Mouse (Mus musculus) heart, postnatal 14 days (tissue): ENCODE results near the gene Kdm2b. TPM values are rescaled to one million over a fixed set of nuclear protein-coding genes. Genes with fewer than 3 reads are reported as not detected.

ENCODE experiments used
- DNase-seq, 2 experiments: peaks; one replicate each; pipeline ENCODE4 v3.0.0; 2021 to 2022
- intact Hi-C: fragments of 180-260 bp; cut with DNase I; formaldehyde crosslinking; loops from one replicate; pipeline ENCODE4 v1.15.1; 2025
- long read RNA-seq, 2 experiments: library from polyadenylated mRNA; stranded (forward); transcript quantifications; one replicate each; pipeline ENCODE4 v2.0.0; 2021
- total RNA-seq, 2 experiments: library from RNA; stranded (reverse); gene quantifications; 2 replicates each; pipeline ENCODE4 v1.2.3; 2021

Gene Kdm2b
- 10 to 100 TPM; 16.9 to 17.3 TPM for total RNA-seq
- long read RNA-seq, experiment 1, full-length matches to known transcripts, result 11 of 17 reads
- long read RNA-seq, experiment 1, partial matches to known transcripts, result 2 of 17 reads
- long read RNA-seq, experiment 1, other reads (novel, unspliced or antisense), result 4 of 17 reads
- long read RNA-seq, experiment 2, transcript Kdm2b-201 (12 exons, 3,532 nt), result major isoform, 15 of 17 reads
- long read RNA-seq, experiment 2, partial matches to known transcripts, result 2 of 17 reads
- long read RNA-seq, experiment 2, other reads (novel, unspliced or antisense), result 0 of 17 reads

DNA sequence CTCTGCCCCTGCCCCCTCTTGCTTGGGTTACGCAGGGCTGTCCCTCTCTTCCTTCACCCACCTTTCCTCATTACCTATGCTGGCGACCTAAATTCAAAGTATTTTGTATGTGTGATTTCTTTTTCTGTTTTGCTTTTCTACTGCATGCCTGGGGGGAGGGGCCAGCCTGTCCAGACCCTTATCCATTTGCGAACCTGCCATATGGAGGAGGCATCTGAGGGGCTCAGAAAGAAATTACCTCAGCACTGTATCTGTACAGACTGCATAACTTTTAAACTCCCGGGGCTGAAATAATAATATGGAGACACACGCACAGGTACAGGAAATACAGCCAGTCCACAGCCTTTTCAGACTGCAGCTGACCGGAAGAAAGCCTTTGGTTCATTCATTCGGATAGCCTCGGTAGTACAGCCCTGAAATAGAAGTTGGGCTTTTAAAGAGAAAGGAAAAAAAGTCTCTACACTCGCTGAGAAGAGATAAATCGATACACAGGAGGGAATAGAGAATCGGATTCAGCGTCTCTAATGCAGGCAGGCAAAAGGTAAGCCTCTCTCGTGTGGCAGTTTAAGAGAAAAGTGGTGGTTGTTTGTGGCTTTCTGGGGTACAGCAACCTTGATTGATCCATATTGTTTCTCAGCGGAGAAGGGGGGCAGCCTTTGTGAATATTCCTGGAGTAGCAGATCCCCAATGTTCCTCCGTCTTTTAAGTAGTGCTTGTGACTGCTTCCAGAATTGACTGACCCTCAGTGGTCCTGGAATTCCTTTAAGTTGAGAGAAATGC lies at the start of gene Kdm2b:
TSS of gene Kdm2b (minus strand) at position 273 of the 780 bp plus-strand sequence.
- intact Hi-C loops, result loop anchor here (2.0 kb wide), 1 partner anchor 25 kb away; the partner anchor contains the start of gene Orai1
- peak in 1 of 2 experiments; percentile 23 for DNase-seq

GRCm38 (mm10) chr5:123039120-123039752 lies 49.6 kb upstream of the Kdm2b start:
- DNase-seq, result peak; percentile 77 to 84
- intact Hi-C loops, result no loop called here

GRCm38 (mm10) chr5:123038115-123038514 lies 48.5 kb upstream of the Kdm2b start:
- no peak for DNase-seq
- intact Hi-C loops, result no loop called here

DNA sequence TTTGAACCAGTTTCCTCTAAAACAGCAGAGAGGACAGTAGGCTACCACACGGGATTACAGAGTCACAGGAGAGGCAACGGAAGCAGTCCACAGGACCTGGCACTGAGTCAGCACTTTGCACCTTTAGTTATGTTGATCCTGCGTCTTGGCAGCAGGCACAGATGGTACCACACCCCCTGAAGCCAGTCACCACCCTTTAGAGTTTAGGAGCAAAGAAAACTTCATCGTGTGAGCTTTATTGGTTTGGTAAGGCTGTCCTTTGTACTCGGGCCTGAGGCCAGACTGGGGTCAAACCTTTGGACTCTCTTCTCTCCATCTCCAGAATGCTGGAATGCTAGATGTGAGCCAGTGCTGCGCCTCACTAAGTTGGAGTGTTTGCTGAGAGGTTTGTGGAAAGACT lies 45.9 kb upstream of the Kdm2b start:
- DNase-seq, result no peak
- intact Hi-C loops, result no loop called here

GRCm38 (mm10) chr5:123035089-123035488 lies 45.5 kb upstream of the Kdm2b start:
- no peak for DNase-seq
- intact Hi-C loops, result no loop called here

GRCm38 (mm10) chr5:123033646-123034160 lies 44.1 kb upstream of the Kdm2b start:
- intact Hi-C loops, result no loop called here
- no peak for DNase-seq

DNA sequence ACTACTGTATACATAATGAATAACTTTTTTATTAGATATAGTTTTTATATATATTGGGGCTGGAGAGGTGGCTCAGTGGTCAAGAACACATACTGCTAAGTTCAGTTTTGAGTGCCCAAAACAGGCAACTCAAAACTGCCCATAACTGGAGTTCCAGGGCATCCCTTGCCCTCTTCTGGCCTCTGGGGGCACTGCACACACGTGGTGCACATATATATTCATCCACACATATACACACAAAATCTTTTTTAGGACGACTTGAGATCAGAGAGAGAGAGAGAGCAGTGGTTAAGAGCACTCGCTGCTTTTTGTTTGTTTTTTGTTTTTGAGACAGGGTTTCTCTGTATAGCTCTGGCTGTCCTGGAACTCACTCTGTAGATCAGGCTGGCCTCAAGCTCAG lies 41.7 kb upstream of the Kdm2b start:
- DNase-seq, result no peak
- intact Hi-C loops, result no loop called here

GRCm38 (mm10) chr5:123029729-123030128 lies 40.1 kb upstream of the Kdm2b start:
- intact Hi-C loops, result no loop called here

DNA sequence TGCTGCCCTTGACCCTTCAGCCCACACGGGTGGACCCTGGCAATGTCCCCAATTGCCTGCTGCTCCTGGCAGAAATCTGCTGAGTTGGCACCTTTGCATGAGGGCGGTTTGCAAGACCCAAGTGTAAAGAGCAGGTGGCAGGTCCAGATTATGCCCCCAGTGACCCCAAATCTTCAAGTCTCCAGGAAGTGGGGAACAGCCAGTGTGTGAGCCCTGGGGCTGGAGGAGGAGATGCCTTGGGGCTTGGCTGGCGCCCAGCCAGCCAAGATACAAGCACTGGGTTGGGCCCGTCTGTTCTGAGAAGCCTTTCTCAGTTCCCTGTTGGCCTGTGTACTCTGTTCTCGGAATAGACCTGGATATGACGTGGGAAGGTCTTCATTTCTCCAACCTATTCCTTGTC lies 37.8 kb upstream of the Kdm2b start:
- intact Hi-C loops, result no loop called here
- peak in 1 of 2 experiments; percentile 30 for DNase-seq

More at GRCm38 (mm10) chr5:123029729-123030128, 40.1 kb upstream of the Kdm2b start:
- DNase-seq, result no peak

- intact Hi-C loops, result no loop called here
- DNase-seq, result no peak
Measured at GRCm38 (mm10) chr5:123026414-123026813, 36.8 kb upstream of the Kdm2b start.

DNA sequence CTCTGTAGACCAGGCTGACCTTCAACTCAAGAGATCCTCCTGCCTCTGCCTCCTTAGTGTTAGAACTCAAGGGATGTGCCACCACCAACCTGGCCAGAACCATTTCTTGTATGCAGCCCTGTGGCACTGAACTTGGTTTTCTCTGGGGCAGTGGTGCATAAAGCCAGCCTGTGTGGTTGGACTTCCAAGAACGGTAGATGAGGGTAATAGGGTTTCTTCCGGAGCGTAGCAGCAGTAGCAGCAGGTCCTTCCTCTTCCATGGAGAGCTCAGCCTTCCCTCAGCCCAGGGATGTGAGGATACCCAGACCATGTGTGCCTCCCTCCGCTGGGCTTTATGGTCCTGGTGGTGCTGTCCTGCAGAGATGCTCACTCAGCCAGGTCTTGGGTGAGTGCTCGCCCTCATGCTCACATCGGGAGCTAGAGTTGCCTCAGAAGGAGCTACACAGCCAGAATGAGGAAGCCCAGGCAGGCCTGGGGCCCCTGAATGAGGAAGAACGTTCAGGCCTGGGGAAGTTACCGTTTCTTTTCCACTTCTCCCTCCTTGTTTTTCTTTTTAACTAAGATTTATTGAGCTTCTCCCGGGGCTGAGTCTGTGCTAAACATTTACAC lies 35.4 kb upstream of the Kdm2b start:
- DNase-seq, result no peak
- intact Hi-C loops, result no loop called here

DNA sequence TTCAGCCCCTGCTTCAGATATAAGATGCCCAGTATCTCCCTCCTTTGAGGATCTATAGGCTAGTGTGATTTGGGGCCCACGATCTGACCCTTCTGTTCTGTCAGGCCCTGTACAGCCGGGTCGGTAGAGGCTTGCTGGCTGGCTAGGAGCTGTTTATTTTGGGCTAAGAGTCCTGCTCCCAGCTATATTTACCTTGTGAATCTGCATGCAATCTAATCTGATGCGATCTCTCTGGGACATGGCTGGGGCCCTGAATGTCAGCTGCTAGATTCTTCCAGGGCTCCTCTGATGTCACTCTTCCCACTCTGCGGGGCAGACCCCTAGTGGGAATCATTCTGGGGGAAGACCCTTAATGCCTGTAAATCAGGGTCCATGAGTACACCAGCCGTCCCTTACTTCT lies 34.7 kb upstream of the Kdm2b start:
- DNase-seq, result no peak
- intact Hi-C loops, result no loop called here

DNA sequence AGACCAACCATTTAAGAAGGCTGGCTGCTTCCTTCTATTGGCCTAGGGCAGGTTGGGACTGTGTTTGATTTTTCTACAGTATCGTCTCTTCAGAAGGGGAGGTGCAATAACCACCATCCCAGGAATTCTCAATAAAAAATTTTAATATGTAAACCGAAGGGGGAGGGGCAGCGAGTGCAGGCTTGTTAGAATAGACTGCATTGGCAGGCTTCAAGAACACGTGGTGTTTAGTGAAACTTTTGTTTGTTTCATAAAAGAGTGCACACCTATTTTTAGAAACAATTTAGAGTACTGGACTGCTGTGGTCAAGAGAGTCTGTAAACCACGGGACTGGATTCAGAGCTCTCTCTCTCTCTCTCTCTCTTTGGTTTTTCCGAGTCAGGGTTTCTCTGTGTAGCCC lies 33.4 kb upstream of the Kdm2b start:
- intact Hi-C loops, result no loop called here
- no peak for DNase-seq

DNA sequence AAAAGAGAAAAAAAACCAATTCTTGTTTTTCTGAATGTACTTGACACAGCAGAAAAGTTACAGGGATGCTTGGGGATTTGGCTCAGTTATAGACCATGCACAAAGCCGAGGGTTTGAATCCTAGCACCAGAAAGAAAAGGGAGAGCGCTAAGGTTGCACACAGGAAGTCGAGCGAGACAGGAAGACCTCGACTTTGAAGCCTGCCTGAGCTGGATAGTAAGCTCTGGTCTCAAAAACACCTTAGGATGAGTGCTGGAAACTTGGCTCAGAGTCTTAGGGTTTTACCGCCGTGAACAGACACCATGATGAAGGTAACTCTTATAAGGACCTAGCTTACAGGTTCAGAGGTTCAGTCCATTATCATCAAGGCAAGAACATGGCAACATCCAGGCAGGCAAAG lies 31.8 kb upstream of the Kdm2b start:
- DNase-seq, result no peak
- intact Hi-C loops, result no loop called here

DNA sequence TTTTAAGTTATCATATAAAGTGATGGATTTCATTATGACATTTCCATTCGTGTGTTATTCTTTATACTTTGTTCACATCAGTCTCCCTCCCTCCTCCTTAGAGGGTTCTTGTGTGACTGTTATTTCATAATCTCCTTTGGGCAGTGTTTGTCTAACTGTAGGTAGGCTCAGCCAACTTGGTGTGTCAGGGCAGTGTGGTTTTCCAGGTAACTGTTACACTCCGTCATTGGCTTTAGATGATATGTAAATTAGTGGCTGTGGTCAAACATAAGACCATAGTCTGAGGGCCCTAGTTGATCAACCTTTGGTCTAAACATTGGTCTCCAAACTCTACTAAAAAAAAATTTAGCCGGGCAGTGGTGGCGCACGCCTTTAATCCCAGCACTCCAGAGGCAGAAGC lies 30.8 kb upstream of the Kdm2b start:
- no peak for DNase-seq
- intact Hi-C loops, result no loop called here

- intact Hi-C loops, result loop anchor here (5.0 kb wide), 1 partner anchor 38 kb away; no protein-coding TSS in a partner anchor
Measured at GRCm38 (mm10) chr5:123019336-123020016, 29.9 kb upstream of the Kdm2b start.

DNA sequence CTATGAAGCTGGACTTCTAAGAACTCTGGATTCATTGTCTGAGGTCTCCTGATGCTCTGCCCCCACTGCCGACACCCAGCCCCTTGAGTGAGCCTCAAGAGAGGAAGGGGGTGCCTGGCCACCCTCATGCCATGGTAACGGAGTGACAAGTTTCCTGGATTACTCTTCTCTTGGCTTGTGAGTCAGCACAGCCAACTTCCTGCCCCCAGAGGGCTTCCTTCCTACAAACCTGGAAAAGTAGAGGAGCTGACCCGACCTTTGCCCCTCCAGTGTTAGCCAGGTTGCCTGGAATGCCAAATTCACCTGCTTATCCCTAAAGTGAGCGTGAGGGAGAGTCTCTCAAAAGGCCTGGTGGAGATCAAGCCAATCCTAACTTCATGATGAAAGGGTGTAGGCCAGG lies 27.9 kb upstream of the Kdm2b start:
- no peak for DNase-seq
- intact Hi-C loops, result loop anchor here (2.0 to 5.0 kb wide), 2 partner anchors 27 to 40 kb away; no protein-coding TSS in a partner anchor

More at GRCm38 (mm10) chr5:123019336-123020016, 29.9 kb upstream of the Kdm2b start:
- DNase-seq, result peak in 1 of 2 experiments; percentile 34

DNA sequence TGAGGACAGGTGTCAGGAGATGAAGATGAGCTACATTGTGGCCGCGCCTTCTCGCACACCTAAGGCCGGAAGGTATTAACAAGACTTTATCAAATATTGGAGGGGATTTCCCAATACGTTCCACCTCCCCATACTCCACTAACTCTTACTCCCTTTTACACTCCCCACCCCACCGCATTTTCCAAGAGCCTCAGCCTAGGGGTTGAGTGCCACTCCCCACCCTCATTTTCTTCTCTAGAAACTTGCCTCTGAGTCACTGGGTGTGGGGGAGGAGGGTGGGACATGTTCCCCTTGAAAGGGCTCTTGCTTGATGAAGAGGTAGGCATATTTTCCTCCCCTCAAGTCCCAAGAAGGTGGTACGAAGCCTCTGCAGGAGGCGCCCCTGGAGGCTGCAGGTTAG lies 26.3 kb upstream of the Kdm2b start:
- intact Hi-C loops, result loop anchor here (2.0 to 5.0 kb wide), 3 partner anchors 27 to 41 kb away; partner anchors contain the start of gene Kdm2b
- DNase-seq, result no peak

DNA sequence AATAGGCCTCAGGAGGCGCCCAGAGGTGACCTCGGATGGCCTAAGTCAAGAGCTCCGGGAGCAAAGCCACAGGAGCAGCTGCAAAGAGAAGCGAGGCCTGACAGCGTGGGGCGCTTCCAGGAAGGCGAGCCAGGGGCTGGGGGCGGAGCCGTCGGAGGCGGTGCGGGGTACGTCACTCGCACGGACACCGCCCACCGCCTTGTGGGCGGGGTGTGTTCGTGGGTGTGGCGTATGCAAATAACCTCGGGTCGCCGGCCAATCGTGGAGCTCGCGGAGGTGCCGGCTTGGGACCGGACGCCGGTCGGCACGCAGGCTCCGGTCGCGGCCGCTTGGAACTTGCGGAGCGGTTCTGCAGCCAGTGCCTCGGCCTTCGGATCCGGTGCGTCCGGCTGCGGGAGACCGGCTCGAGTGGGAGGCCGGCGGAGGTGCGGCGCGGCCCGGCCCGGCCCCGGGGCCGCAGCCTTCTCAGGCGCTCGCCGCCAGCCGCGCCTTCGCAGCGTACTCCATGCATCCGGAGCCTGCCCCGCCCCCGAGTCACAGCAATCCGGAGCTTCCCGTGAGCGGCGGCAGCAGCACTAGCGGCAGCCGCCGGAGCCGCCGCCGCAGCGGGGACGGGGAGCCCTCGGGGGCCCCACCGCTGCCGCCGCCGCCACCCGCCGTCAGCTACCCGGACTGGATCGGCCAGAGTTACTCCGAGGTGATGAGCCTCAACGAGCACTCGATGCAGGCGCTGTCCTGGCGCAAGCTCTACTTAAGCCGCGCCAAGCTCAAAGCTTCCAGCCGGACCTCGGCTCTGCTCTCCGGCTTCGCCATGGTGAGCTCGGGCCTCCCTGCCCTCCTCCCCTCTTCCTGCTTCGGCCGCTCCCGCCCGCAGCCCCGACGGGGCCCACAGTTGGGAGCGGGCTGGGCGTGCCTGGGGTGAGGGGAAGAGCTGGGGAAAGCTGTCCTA lies 25.4 kb upstream of the Kdm2b start, which contains the start of gene Orai1:
TSS of gene Orai1 (plus strand) at position 322 of the 949 bp plus-strand sequence.
- intact Hi-C loops, result loop anchor here (2.0 to 5.0 kb wide), 3 partner anchors 26 to 88 kb away; partner anchors contain the start of gene Kdm2b
- peak; percentile 99 for DNase-seq
